Mouse (Mus musculus) MEL (cell line): ENCODE data around the gene Lrrc43. TPM values are rescaled to one million over a fixed set of nuclear protein-coding genes. Genes with fewer than 3 reads are reported as not detected.

Experiments used
- DNase-seq: peaks from one replicate; pipeline ENCODE4 v3.0.0; 2011; ENCODE audit warnings: low read depth, low spot score
- H3K27ac ChIP-seq: 2 replicates; pipeline ENCODE4 v1.5.1; 2012; ENCODE audit warnings: low read depth, mild to moderate bottlenecking, control low read depth, low read length, moderate library complexity; ENCODE audit not compliant: control insufficient read depth
- H3K27me3 ChIP-seq, 2 experiments: fragments of 150-350 bp in 1 of 2; sonication (generic) in 1 of 2; 2 replicates each; pipeline ENCODE4 v1.6.1; 2012; ENCODE audit warnings: low read length in 2 of 2, mild to moderate bottlenecking in 2 of 2, improper control_type of control experiment in 1 of 2, moderate library complexity in 1 of 2; ENCODE audit not compliant: insufficient read depth in 2 of 2, control insufficient read depth in 1 of 2
- H3K36me3 ChIP-seq, 2 experiments: 2 replicates each; pipeline ENCODE4 v1.6.1; 2012 to 2014; ENCODE audit warnings: low read length in 2 of 2, improper control_type of control experiment in 1 of 2, inconsistent platforms in 1 of 2, mild to moderate bottlenecking in 1 of 2; ENCODE audit not compliant: insufficient read depth in 2 of 2, control insufficient read depth in 1 of 2
- H3K4me1 ChIP-seq, 2 experiments: fragments of 150-350 bp in 1 of 2; sonication (generic) in 1 of 2; 2 replicates each; pipeline ENCODE4 v1.6.1; 2012; ENCODE audit warnings: low read length in 2 of 2, improper control_type of control experiment in 1 of 2, mild to moderate bottlenecking in 1 of 2; ENCODE audit not compliant: insufficient read depth in 2 of 2, control insufficient read depth in 1 of 2
- H3K4me3 ChIP-seq, 2 experiments: fragments of 150-350 bp in 1 of 2; sonication (generic) in 1 of 2; 2 replicates each; pipeline ENCODE4 v1.5.1; 2012; ENCODE audit warnings: low read depth in 2 of 2, low read length in 2 of 2, mild to moderate bottlenecking in 2 of 2, moderate library complexity in 2 of 2, control low read depth in 1 of 2, improper control_type of control experiment in 1 of 2; ENCODE audit not compliant: control insufficient read depth in 1 of 2, insufficient read depth in 1 of 2
- H3K79me2 ChIP-seq: 2 replicates; pipeline ENCODE4 v1.6.1; 2012; ENCODE audit warnings: mild to moderate bottlenecking, low read length, moderate library complexity; ENCODE audit not compliant: control insufficient read depth, poor library complexity, insufficient read depth
- H3K9ac ChIP-seq: 2 replicates; pipeline ENCODE4 v1.6.1; 2012; ENCODE audit warnings: low read depth, mild to moderate bottlenecking, control low read depth, low read length, moderate library complexity; ENCODE audit not compliant: control insufficient read depth, poor library complexity, severe bottlenecking
- H3K9me3 ChIP-seq: fragments of 150-350 bp; sonication (generic); replicated peaks from 2 replicates; pipeline ENCODE4 v1.6.1; 2012; ENCODE audit warnings: mild to moderate bottlenecking, low read length, improper control_type of control experiment, moderate library complexity; ENCODE audit not compliant: insufficient read depth
- BHLHE40 ChIP-seq: IDR thresholded peaks from 2 replicates; pipeline ENCODE4 v1.6.1; 2012; ENCODE audit warnings: low read depth, mild to moderate bottlenecking, inconsistent platforms, low read length, improper control_type of control experiment, borderline replicate concordance
- CHD2 ChIP-seq: IDR thresholded peaks from 2 replicates; pipeline ENCODE4 v1.6.1; 2011; ENCODE audit warnings: low read length, improper control_type of control experiment
- ELF1 ChIP-seq: IDR thresholded peaks from 2 replicates; pipeline ENCODE4 v1.6.1; 2014; ENCODE audit warnings: low read depth, mild to moderate bottlenecking, inconsistent platforms, low read length, improper control_type of control experiment, moderate library complexity
- EP300 ChIP-seq, 2 experiments: IDR thresholded peaks; 2 replicates each; pipeline ENCODE4 v1.6.1; 2011; ENCODE audit warnings: improper control_type of control experiment in 2 of 2, low read length in 2 of 2, low read depth in 1 of 2, mild to moderate bottlenecking in 1 of 2
- GABPA ChIP-seq: IDR thresholded peaks from 2 replicates; pipeline ENCODE4 v1.6.1; 2012; ENCODE audit warnings: low read depth, mild to moderate bottlenecking, inconsistent platforms, low read length, improper control_type of control experiment, moderate library complexity
- HCFC1 ChIP-seq: IDR thresholded peaks from 2 replicates; pipeline ENCODE4 v1.6.1; 2012; ENCODE audit warnings: low read depth, mild to moderate bottlenecking, inconsistent platforms, low read length, improper control_type of control experiment, moderate library complexity
- MAFK ChIP-seq: IDR thresholded peaks from 2 replicates; pipeline ENCODE4 v1.6.1; 2011; ENCODE audit warnings: low read depth, mild to moderate bottlenecking, low read length, improper control_type of control experiment, borderline replicate concordance
- MAX ChIP-seq: IDR thresholded peaks from 2 replicates; pipeline ENCODE4 v1.6.1; 2011; ENCODE audit warnings: low read length, improper control_type of control experiment
- MAZ ChIP-seq: IDR thresholded peaks from 2 replicates; pipeline ENCODE4 v1.6.1; 2012; ENCODE audit warnings: low read depth, mild to moderate bottlenecking, inconsistent platforms, low read length, improper control_type of control experiment
- MYB ChIP-seq: IDR thresholded peaks from 2 replicates; pipeline ENCODE4 v1.6.1; 2011; ENCODE audit warnings: mild to moderate bottlenecking, low read depth, low read length, improper control_type of control experiment
- NELFE ChIP-seq: IDR thresholded peaks from 2 replicates; pipeline ENCODE4 v1.6.1; 2011; ENCODE audit warnings: low read depth, low read length, improper control_type of control experiment
- NRF1 ChIP-seq: IDR thresholded peaks from 2 replicates; pipeline ENCODE4 v1.6.1; 2014; ENCODE audit warnings: low read depth, mild to moderate bottlenecking, inconsistent platforms, low read length, improper control_type of control experiment, moderate library complexity; ENCODE audit not compliant: poor library complexity, insufficient read depth, severe bottlenecking
- POLR2A ChIP-seq, 2 experiments: IDR thresholded peaks; 2 replicates each; pipeline ENCODE4 v1.6.1; 2011 to 2012; ENCODE audit warnings: low read length in 2 of 2, mild to moderate bottlenecking in 2 of 2, control low read depth in 1 of 2, improper control_type of control experiment in 1 of 2, low read depth in 1 of 2, moderate library complexity in 1 of 2; ENCODE audit not compliant: control insufficient read depth in 1 of 2, insufficient read depth in 1 of 2, poor library complexity in 1 of 2
- POLR2AphosphoS2 ChIP-seq: IDR thresholded peaks from 2 replicates; pipeline ENCODE4 v1.6.1; 2011; ENCODE audit warnings: low read length, improper control_type of control experiment
- SIN3A ChIP-seq: IDR thresholded peaks from 2 replicates; pipeline ENCODE4 v1.6.1; 2012; ENCODE audit warnings: low read length, improper control_type of control experiment, inconsistent platforms
- SMC3 ChIP-seq: IDR thresholded peaks from 2 replicates; pipeline ENCODE4 v1.6.1; 2011; ENCODE audit warnings: low read depth, low read length, improper control_type of control experiment
- TAL1 ChIP-seq: IDR thresholded peaks from 2 replicates; pipeline ENCODE4 v1.6.1; 2012; ENCODE audit warnings: mild to moderate bottlenecking, inconsistent platforms, low read length, moderate library complexity, mixed read lengths
- UBTF ChIP-seq: IDR thresholded peaks from 2 replicates; pipeline ENCODE4 v1.6.1; 2012; ENCODE audit warnings: low read depth, mild to moderate bottlenecking, inconsistent platforms, low read length, improper control_type of control experiment, moderate library complexity, borderline replicate concordance; ENCODE audit not compliant: insufficient read depth
- USF1 ChIP-seq: IDR thresholded peaks from 2 replicates; pipeline ENCODE4 v1.6.1; 2014; ENCODE audit warnings: low read depth, mild to moderate bottlenecking, inconsistent platforms, low read length, improper control_type of control experiment, moderate library complexity
- USF2 ChIP-seq, 2 experiments: IDR thresholded peaks; 2 replicates each; pipeline ENCODE4 v1.6.1; 2011 to 2012; ENCODE audit warnings: improper control_type of control experiment in 2 of 2, low read length in 2 of 2, borderline replicate concordance in 1 of 2, inconsistent platforms in 1 of 2, low read depth in 1 of 2, mild to moderate bottlenecking in 1 of 2; ENCODE audit not compliant: insufficient read depth in 1 of 2
- ZC3H11A ChIP-seq: IDR thresholded peaks from 2 replicates; pipeline ENCODE4 v1.6.1; 2012; ENCODE audit warnings: low read depth, mild to moderate bottlenecking, inconsistent platforms, low read length, improper control_type of control experiment
- ZNF384 ChIP-seq: IDR thresholded peaks from 2 replicates; pipeline ENCODE4 v1.6.1; 2012; ENCODE audit warnings: low read depth, mild to moderate bottlenecking, inconsistent platforms, low read length, improper control_type of control experiment
- polyA plus RNA-seq, 2 experiments: library from polyadenylated mRNA; stranded (reverse) in 1 of 2; unstranded in 1 of 2; fragments of >175 nt in 1 of 2; fragments of >200 nt in 1 of 2; gene quantifications; 2 replicates each; pipeline versions ENCODE4 v1.2.1 to v1.2.4; 2012; ENCODE audit warnings: low replicate concordance in 2 of 2, low read depth in 1 of 2; ENCODE audit not compliant: insufficient read length in 2 of 2, insufficient read depth in 1 of 2, missing spikeins in 1 of 2
- total RNA-seq: library from RNA; depleted of rRNA; stranded (reverse); fragments of 300-350 nt; gene quantifications from 2 replicates; pipeline ENCODE4 v1.2.3, GENCODE M21; 2012

Lrrc43 gene
- total and polyA plus RNA-seq, 3 experiments: not detected

- no peaks in the 10 kb centered on the region for H3K27me3 ChIP-seq
- no peak for TF ChIP-seq ZNF384
- TF ChIP-seq HCFC1: no peak
- TF ChIP-seq CHD2: no peak
- TF ChIP-seq EP300 (IDR thresholded peaks at IDR 0.05; ENCODE audit: low read depth in 1 of 2, low read length in 2 of 2): no peak
- TF ChIP-seq POLR2A (IDR thresholded peaks at IDR 0.05; ENCODE audit: control insufficient read depth in 1 of 2, insufficient read depth in 1 of 2, low read depth in 1 of 2, low read length in 2 of 2, poor library complexity in 1 of 2): no peak
- no peak for TF ChIP-seq UBTF
- no peak for TF ChIP-seq TAL1
- no peak for TF ChIP-seq GABPA
- H3K4me3 ChIP-seq: no peak overlapping the region
- H3K4me1 ChIP-seq: no peaks in the 10 kb centered on the region
- H3K79me2 ChIP-seq: no peaks in the 10 kb centered on the region
- H3K27ac ChIP-seq: no peak overlapping the region
- DNase-seq: no peak
- peaks cover 0 to 7% of the 10 kb centered on the region in 2 experiments; a peak in 2 of 4 replicates for H3K36me3 ChIP-seq
- H3K9ac ChIP-seq: no peak overlapping the region
- H3K9me3 ChIP-seq: no peaks in the 10 kb centered on the region
Observed at GRCm38 (mm10) chr5:123533801-123534200, 44.7 kb downstream of the Lrrc43 start.

- H3K27me3 ChIP-seq: no peaks in the 10 kb centered on the region
- no peak overlapping the region for H3K9ac ChIP-seq
- no peaks in the 10 kb centered on the region for H3K9me3 ChIP-seq
- H3K4me1 ChIP-seq: no peaks in the 10 kb centered on the region
- peaks cover 0 to 2% of the 10 kb centered on the region in 2 experiments; a peak in 2 of 4 replicates for H3K36me3 ChIP-seq
- no peak overlapping the region for H3K27ac ChIP-seq
- DNase-seq: no peak
- no peak overlapping the region for H3K4me3 ChIP-seq
- no peaks in the 10 kb centered on the region for H3K79me2 ChIP-seq
- TF ChIP-seq USF2 (IDR thresholded peaks at IDR 0.05; ENCODE audit: borderline replicate concordance in 1 of 2, insufficient read depth in 1 of 2, low read depth in 1 of 2, low read length in 2 of 2): no peak
- TF ChIP-seq ZC3H11A: no peak
- TF ChIP-seq NRF1: no peak
- TF ChIP-seq BHLHE40: no peak
- no peak for TF ChIP-seq MAX
- no peak for TF ChIP-seq MAFK
- TF ChIP-seq UBTF: no peak
- TF ChIP-seq SIN3A: no peak
Observed at GRCm38 (mm10) chr5:123555693-123556092, 66.6 kb downstream of the Lrrc43 start.

- no peak overlapping the region for H3K27ac ChIP-seq
Observed at GRCm38 (mm10) chr5:123556451-123556850, 67.3 kb downstream of the Lrrc43 start.

More at GRCm38 (mm10) chr5:123556451-123556850, 67.3 kb downstream of the Lrrc43 start:
- Histone ChIP-seq H3K36me3 (peaks cover 0 to 2% of the 10 kb centered on the region in 2 experiments; a peak in 2 of 4 replicates), H3K79me2 (no peaks in the 10 kb centered on the region), H3K27me3 (no peaks in the 10 kb centered on the region), H3K4me1 (no peaks in the 10 kb centered on the region), H3K4me3 (no peak overlapping the region), H3K9me3 (no peaks in the 10 kb centered on the region), H3K9ac (no peak overlapping the region)
- TF ChIP-seq POLR2A (IDR thresholded peaks at IDR 0.05; ENCODE audit: control insufficient read depth in 1 of 2, insufficient read depth in 1 of 2, low read depth in 1 of 2, low read length in 2 of 2, poor library complexity in 1 of 2): no peak
- no peak for TF ChIP-seq NELFE
- TF ChIP-seq GABPA: no peak
- no peak for TF ChIP-seq USF1
- TF ChIP-seq POLR2AphosphoS2: no peak
- TF ChIP-seq MAZ: no peak
- no peak for TF ChIP-seq SMC3
- TF ChIP-seq CHD2: no peak
- no peak for TF ChIP-seq ELF1
- TF ChIP-seq EP300 (IDR thresholded peaks at IDR 0.05; ENCODE audit: low read depth in 1 of 2, low read length in 2 of 2): no peak
- no peak for TF ChIP-seq ZC3H11A
- no peak for TF ChIP-seq MYB
- no peak for TF ChIP-seq BHLHE40
- no peak for DNase-seq
